Mouse (Mus musculus): Measurements from ENCODE around the gene Acot12.

- TF ChIP-seq CTCF (IDR thresholded peaks at IDR 0.05; ENCODE audit: insufficient read depth, low read depth, low read length) (no peak), POLR2A (IDR thresholded peaks at IDR 0.05; ENCODE audit: insufficient read depth, low read depth, low read length) (no peak)
Measured at GRCm38 (mm10) chr13:91696109-91696645, 45.1 kb upstream of the Acot12 start.
